Mouse (Mus musculus) urinary bladder, adult 2 months (tissue): Measurements from ENCODE around the gene H2-DMb1. TPM values are rescaled to one million over a fixed set of nuclear protein-coding genes. Genes with fewer than 3 reads are reported as not detected.
"Not testable (repeated sequence)": the region's sequence is repeated elsewhere in the genome, so short reads cannot be mapped to it uniquely, and the experiment has no call there.

Source experiments
- DNase-seq: peaks from one replicate; pipeline ENCODE4 v3.0.0; 2022; ENCODE audit warnings: low spot score
- polyA plus RNA-seq: library from polyadenylated mRNA; depleted of rRNA; stranded (reverse); fragments of >200 nt; gene quantifications from 2 replicates; pipeline ENCODE4 v1.2.3, GENCODE M21; 2012

H2-DMb1 gene
- polyA plus RNA-seq, 1 experiment = 22.8 TPM

GRCm38 (mm10) chr17:34143033-34143432 lies 9.8 kb upstream of the H2-DMb1 start, which contains the start of gene H2-DMb2:
Gene H2-DMb2, plus strand, starts transcription at chr17:34143307.
- no peak for DNase-seq

- no peak for DNase-seq
Measured at GRCm38 (mm10) chr17:34143461-34143860, 9.4 kb upstream of the H2-DMb1 start.

GRCm38 (mm10) chr17:34144221-34144620 lies 8.7 kb upstream of the H2-DMb1 start:
- DNase-seq = not testable (repeated sequence)

- DNase-seq = no peak
Measured at GRCm38 (mm10) chr17:34144960-34145371, 7.9 kb upstream of the H2-DMb1 start.

GRCm38 (mm10) chr17:34155534-34155933 lies 2.7 kb downstream of the H2-DMb1 start:
- no peak for DNase-seq

GRCm38 (mm10) chr17:34164202-34164895 lies 11.5 kb downstream of the H2-DMb1 start:
- no peak for DNase-seq

GRCm38 (mm10) chr17:34165033-34165730 lies 12.3 kb downstream of the H2-DMb1 start:
- DNase-seq = no peak

- no peak for DNase-seq
Measured at GRCm38 (mm10) chr17:34169279-34169678, 16.4 kb downstream of the H2-DMb1 start.

- DNase-seq = no peak
Measured at GRCm38 (mm10) chr17:34170487-34170876, 17.6 kb downstream of the H2-DMb1 start.

GRCm38 (mm10) chr17:34170877-34171498 lies 18.1 kb downstream of the H2-DMb1 start:
- peak; percentile 52 for DNase-seq

GRCm38 (mm10) chr17:34172528-34172927 lies 19.7 kb downstream of the H2-DMb1 start:
- DNase-seq = no peak

- no peak for DNase-seq
Measured at GRCm38 (mm10) chr17:34174075-34174474, 21.2 kb downstream of the H2-DMb1 start.

GRCm38 (mm10) chr17:34177179-34177578 lies 24.3 kb downstream of the H2-DMb1 start:
- no peak for DNase-seq

GRCm38 (mm10) chr17:34179019-34179418 lies 26.1 kb downstream of the H2-DMb1 start:
- DNase-seq = no peak

- no peak for DNase-seq
Measured at GRCm38 (mm10) chr17:34179913-34180859, 27.3 kb downstream of the H2-DMb1 start.

- DNase-seq = no peak
Measured at GRCm38 (mm10) chr17:34183564-34184219, 30.8 kb downstream of the H2-DMb1 start.

- DNase-seq = no peak
Measured at GRCm38 (mm10) chr17:34185526-34185925, 32.7 kb downstream of the H2-DMb1 start.

- no peak for DNase-seq
Measured at GRCm38 (mm10) chr17:34186885-34187260, 34.0 kb downstream of the H2-DMb1 start.

- peak; percentile 95 for DNase-seq
Measured at GRCm38 (mm10) chr17:34187261-34187916, 34.5 kb downstream of the H2-DMb1 start, which contains the start of the genes Tap1 and Psmb9. Gene Tap1, plus strand, starts transcription at chr17:34187553. Gene Psmb9, minus strand, starts transcription at chr17:34187764.

- DNase-seq = peak; percentile 56
Measured at GRCm38 (mm10) chr17:34188010-34188409, 35.1 kb downstream of the H2-DMb1 start.
